Mouse (Mus musculus): ENCODE data around the gene Fmnl3. TPM values are rescaled to one million over a fixed set of nuclear protein-coding genes. Genes with fewer than 3 reads are reported as not detected.

Fmnl3 gene
- total and polyA plus RNA-seq, 3 experiments = 24.2 to 49.3 (median 28.6) TPM

- H3K36me3 ChIP-seq (replicated peaks in 1 of 2; ENCODE audit: control insufficient read depth in 1 of 2, insufficient read depth in 1 of 2, low read length in 1 of 2) = no peaks in the 10 kb centered on the region
- no peak overlapping the region for H3K4me3 ChIP-seq (replicated peaks in 1 of 3; ENCODE audit: low read depth in 2 of 3, low read length in 2 of 3, poor library complexity in 1 of 3)
- no peak overlapping the region for H3K27ac ChIP-seq (ENCODE audit: insufficient read depth, low read depth)
- H3K9me3 ChIP-seq (replicated peaks; ENCODE audit: low read length) = peaks cover 5% of the 10 kb centered on the region
- in situ Hi-C loops (cut with MboI; ENCODE audit: low pct_ligation_motif_present, low pct_unique_long_range_greater_than_20kb, low sequenced_read_pairs) (loop anchor here (10.0 kb wide), 1 partner anchor 60 kb away; no protein-coding TSS in a partner anchor), dilution Hi-C loops (cut with MboI; ENCODE audit: extremely low pct_ligation_motif_present, extremely low pct_unique_long_range_greater_than_20kb, low sequenced_read_pairs) (no loop called here)
- DNase-seq (ENCODE audit: extremely low read depth) = no peak
- H3K4me2 ChIP-seq (ENCODE audit: insufficient read depth, low read depth, poor library complexity, severe bottlenecking) = no peak overlapping the region
- H3K79me2 ChIP-seq (replicated peaks; ENCODE audit: control insufficient read depth, extremely low read depth, insufficient read depth, poor library complexity, severe bottlenecking) = no peaks in the 10 kb centered on the region; the same call in 1 of the 2 replicates
- peaks cover 8% of the 10 kb centered on the region for H3K27me3 ChIP-seq (replicated peaks)
- H3K9ac ChIP-seq (ENCODE audit: insufficient read depth, low read depth) = no peak overlapping the region
- no peak for TF ChIP-seq POLR2AphosphoS2 (IDR thresholded peaks at IDR 0.05; ENCODE audit: low read depth, low read length)
- no peak for TF ChIP-seq SIN3A (IDR thresholded peaks at IDR 0.05; ENCODE audit: low read length)
- TF ChIP-seq HCFC1 (IDR thresholded peaks at IDR 0.05; ENCODE audit: low read depth, low read length) = no peak
- TF ChIP-seq CHD2 (IDR thresholded peaks at IDR 0.05; ENCODE audit: low read length) = no peak
- no peak for TF ChIP-seq RCOR1 (conservative IDR thresholded peaks at IDR 0.05; ENCODE audit: low read depth, low read length)
- TF ChIP-seq UBTF (IDR thresholded peaks at IDR 0.05; ENCODE audit: low read depth, low read length) = no peak
- no peak for TF ChIP-seq SMC3 (IDR thresholded peaks at IDR 0.05; ENCODE audit: low read depth, low read length)
- TF ChIP-seq EP300 (IDR thresholded peaks at IDR 0.05; ENCODE audit: low read length) = no peak
- no peak for TF ChIP-seq MYC (IDR thresholded peaks at IDR 0.05; ENCODE audit: low read depth, low read length)
- TF ChIP-seq CHD1 (IDR thresholded peaks at IDR 0.05; ENCODE audit: low read depth, low read length) = no peak
- no peak for TF ChIP-seq GABPA (IDR thresholded peaks at IDR 0.05; ENCODE audit: insufficient replicate concordance, low read depth, low read length)
- TF ChIP-seq BHLHE40 (IDR thresholded peaks at IDR 0.05; ENCODE audit: low read depth, low read length) = no peak
- no peak for TF ChIP-seq E2F4 (IDR thresholded peaks at IDR 0.05; ENCODE audit: insufficient replicate concordance, low read depth, low read length)
- TF ChIP-seq ZC3H11A (IDR thresholded peaks at IDR 0.05; ENCODE audit: low read depth, low read length) = no peak
- no peak for TF ChIP-seq RAD21 (IDR thresholded peaks at IDR 0.05; ENCODE audit: low read depth, low read length)
- no peak for TF ChIP-seq MAZ (IDR thresholded peaks at IDR 0.05; ENCODE audit: low read depth, low read length)
- H3K4me1 ChIP-seq (ENCODE audit: control insufficient read depth in 1 of 2, insufficient read depth in 2 of 2) = peaks cover 0 to 10% of the 10 kb centered on the region in 2 experiments; a peak in 2 of 4 replicates
Observed at GRCm38 (mm10) chr15:99375036-99375435, 4.8 kb upstream of the Fmnl3 start.

GRCm38 (mm10) chr15:99372761-99373160 is 2.5 kb upstream of the Fmnl3 start:
- H3K36me3 ChIP-seq (replicated peaks in 1 of 2; ENCODE audit: control insufficient read depth in 1 of 2, insufficient read depth in 1 of 2, low read length in 1 of 2) = peaks cover 0 to 2% of the 10 kb centered on the region in 2 experiments
- peaks cover 20% of the 10 kb centered on the region for H3K79me2 ChIP-seq (replicated peaks; ENCODE audit: control insufficient read depth, extremely low read depth, insufficient read depth, poor library complexity, severe bottlenecking)
- TF ChIP-seq UBTF (IDR thresholded peaks at IDR 0.05; ENCODE audit: low read depth, low read length) (no peak), ZC3H11A (IDR thresholded peaks at IDR 0.05; ENCODE audit: low read depth, low read length) (no peak), CTCF (conservative IDR thresholded peaks at IDR 0.05 in 1 of 2, IDR thresholded peaks at IDR 0.05 in 1 of 2; ENCODE audit: low read depth in 2 of 2, low read length in 2 of 2) (no peak), BHLHE40 (IDR thresholded peaks at IDR 0.05; ENCODE audit: low read depth, low read length) (no peak), RAD21 (IDR thresholded peaks at IDR 0.05; ENCODE audit: low read depth, low read length) (no peak), MAFK (IDR thresholded peaks at IDR 0.05; ENCODE audit: insufficient replicate concordance, low read length) (no peak), MAZ (IDR thresholded peaks at IDR 0.05; ENCODE audit: low read depth, low read length) (no peak), POLR2A (IDR thresholded peaks at IDR 0.05; ENCODE audit: low read depth, low read length) (no peak), IRF4 (IDR thresholded peaks at IDR 0.05; ENCODE audit: low read depth, low read length) (no peak), MEF2A (IDR thresholded peaks at IDR 0.05; ENCODE audit: borderline replicate concordance, low read depth, low read length) (no peak), EP300 (IDR thresholded peaks at IDR 0.05; ENCODE audit: low read length) (no peak), TBP (conservative IDR thresholded peaks at IDR 0.05; ENCODE audit: low read depth, low read length) (no peak), CHD2 (IDR thresholded peaks at IDR 0.05; ENCODE audit: low read length) (no peak), MAX (IDR thresholded peaks at IDR 0.05; ENCODE audit: low read length) (no peak), USF1 (IDR thresholded peaks at IDR 0.05; ENCODE audit: low read depth, low read length) (no peak), ZMIZ1 (IDR thresholded peaks at IDR 0.05; ENCODE audit: low read depth, low read length) (no peak), JUN (IDR thresholded peaks at IDR 0.05; ENCODE audit: insufficient read depth, low read depth, low read length) (no peak), MXI1 (IDR thresholded peaks at IDR 0.05; ENCODE audit: low read depth, low read length) (no peak)
- no peaks in the 10 kb centered on the region for H3K9me3 ChIP-seq (replicated peaks; ENCODE audit: low read length)
- peaks cover 8% of the 10 kb centered on the region for H3K27me3 ChIP-seq (replicated peaks)
- no peak overlapping the region for H3K4me2 ChIP-seq (ENCODE audit: insufficient read depth, low read depth, poor library complexity, severe bottlenecking)
- no peak overlapping the region for H3K4me3 ChIP-seq (replicated peaks in 1 of 3; ENCODE audit: low read depth in 2 of 3, low read length in 2 of 3, poor library complexity in 1 of 3)
- dilution Hi-C loops (cut with MboI; ENCODE audit: extremely low pct_ligation_motif_present, extremely low pct_unique_long_range_greater_than_20kb, low sequenced_read_pairs) = no loop called here
- no peak overlapping the region for H3K27ac ChIP-seq (ENCODE audit: insufficient read depth, low read depth)
- H3K9ac ChIP-seq (ENCODE audit: insufficient read depth, low read depth) = no peak overlapping the region
- no peak for DNase-seq (ENCODE audit: extremely low read depth)
- in situ Hi-C loops (cut with MboI; ENCODE audit: low pct_ligation_motif_present, low pct_unique_long_range_greater_than_20kb, low sequenced_read_pairs) = loop anchor here (10.0 kb wide), 1 partner anchor 58 kb away; no protein-coding TSS in a partner anchor
- peaks cover 0 to 27% of the 10 kb centered on the region in 2 experiments; a peak in 2 of 4 replicates for H3K4me1 ChIP-seq (ENCODE audit: control insufficient read depth in 1 of 2, insufficient read depth in 2 of 2)
